Mouse (Mus musculus): Measurements from ENCODE around the gene Vwf.

Vwf gene

GRCm38 (mm10) chr6:125546474-125546873 is at the start of gene Vwf:
Gene Vwf (plus strand): TSS chr6:125546774.
- DNase-seq, result no peak

DNA sequence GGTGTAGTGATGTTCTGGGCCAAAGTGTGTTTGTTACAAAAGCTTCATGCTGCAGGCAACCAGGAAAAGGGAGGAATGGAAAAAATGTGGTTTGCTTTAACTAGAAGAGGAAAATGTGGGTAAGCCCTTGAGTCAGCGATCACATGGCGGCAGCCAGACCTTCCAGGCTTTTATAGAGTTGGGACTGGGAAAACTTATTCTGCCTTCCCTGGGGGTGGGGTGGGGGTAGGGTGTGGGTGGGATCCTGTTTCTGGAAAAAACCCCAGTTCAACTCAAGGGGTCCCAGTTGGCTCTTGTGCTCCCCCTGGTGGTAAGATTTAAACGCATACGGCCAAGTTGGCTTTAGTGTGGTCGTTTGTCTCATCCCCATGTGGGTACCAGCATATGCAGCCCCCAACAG is 48.5 kb upstream of the Vwf start:
- DNase-seq, result peak; percentile 51

DNA sequence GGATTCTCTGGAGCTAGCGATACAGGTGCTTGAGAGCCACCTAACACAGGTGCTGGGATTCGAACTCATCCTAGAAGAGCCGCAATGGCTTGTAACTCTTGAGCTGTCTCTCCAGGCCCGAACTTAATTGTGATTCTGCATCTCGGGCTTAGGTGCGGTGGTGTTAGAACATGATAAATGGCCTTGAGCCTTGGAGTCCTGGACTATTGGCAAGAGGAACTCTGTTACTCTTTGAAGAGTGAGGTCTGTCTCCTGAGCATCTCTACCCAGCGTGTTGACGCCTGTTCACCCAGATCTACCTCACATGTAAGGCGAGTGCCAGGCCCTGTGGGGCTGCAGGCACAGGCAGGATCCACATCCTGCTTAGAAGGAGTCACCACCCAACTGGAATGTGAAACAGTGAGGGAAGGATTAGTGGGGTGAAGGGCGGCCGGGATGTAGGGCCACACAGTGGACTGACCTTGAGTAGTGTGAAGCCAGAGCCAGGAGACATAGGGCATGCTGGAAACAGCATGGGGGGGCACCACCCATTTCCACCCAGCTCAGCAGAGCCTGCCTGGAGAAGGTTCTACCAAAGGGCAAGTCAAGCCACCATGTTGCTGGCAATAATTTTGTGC is 43.3 kb upstream of the Vwf start:
- no peak for DNase-seq

DNA sequence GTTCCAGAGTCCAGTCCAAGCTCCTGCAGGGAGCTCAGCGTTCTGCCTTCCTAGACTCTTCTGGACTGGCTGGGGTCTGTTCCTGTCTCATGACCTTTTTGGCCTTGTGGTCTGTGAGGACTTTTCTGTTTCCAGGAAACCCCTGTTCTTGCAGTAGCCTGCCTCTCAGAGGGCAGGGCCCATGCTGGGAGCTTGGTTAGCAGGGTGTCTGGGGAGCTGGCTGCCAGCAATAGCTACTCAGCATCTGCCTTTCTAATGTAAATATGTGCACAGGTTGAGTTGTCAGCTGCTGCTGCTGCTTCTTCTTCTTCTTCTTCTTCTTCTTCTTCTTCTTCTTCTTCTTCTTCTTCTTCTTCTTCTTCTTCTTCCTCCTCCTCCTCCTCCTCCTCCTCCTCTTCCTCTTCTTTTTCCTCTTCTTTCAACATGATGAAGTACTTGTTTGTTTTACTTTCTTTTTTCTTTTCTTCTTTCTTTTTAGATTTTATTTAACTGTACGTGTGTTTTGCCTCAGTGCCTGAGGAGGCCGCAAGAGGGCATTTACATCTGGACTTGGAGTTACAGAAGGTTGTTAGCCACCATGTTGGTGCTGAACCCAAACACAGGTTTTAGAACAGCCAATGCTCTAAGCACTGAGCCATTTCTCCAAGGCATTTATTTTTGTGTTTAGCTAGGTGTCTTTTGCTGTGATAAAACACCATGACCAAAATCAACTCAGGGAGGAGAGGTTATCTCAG is 41.8 kb upstream of the Vwf start:
- DNase-seq, result no peak

DNA sequence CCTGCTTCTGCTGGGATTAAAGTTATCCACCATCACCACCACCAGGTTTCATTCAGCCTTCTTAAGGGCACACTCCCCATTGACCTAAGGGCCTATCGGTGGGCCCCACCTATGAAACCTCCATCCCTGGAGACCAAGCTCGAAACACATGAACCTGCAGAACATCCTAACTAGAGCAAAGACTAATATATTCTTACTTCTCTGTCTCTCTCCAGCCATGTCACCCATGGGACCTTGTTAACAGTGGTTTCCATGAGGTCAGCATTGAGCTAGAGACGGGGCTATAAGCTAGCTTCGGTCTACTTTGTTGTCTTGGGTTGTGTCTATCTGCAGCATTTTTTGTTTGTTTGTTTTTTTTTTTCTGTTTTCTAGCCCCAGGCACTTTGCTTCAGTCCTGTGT is 40.1 kb upstream of the Vwf start:
- DNase-seq, result no peak

- DNase-seq, result no peak
Measured at GRCm38 (mm10) chr6:125509783-125510182, 36.8 kb upstream of the Vwf start.

GRCm38 (mm10) chr6:125510645-125511044 is 35.9 kb upstream of the Vwf start:
- no peak for DNase-seq

DNA sequence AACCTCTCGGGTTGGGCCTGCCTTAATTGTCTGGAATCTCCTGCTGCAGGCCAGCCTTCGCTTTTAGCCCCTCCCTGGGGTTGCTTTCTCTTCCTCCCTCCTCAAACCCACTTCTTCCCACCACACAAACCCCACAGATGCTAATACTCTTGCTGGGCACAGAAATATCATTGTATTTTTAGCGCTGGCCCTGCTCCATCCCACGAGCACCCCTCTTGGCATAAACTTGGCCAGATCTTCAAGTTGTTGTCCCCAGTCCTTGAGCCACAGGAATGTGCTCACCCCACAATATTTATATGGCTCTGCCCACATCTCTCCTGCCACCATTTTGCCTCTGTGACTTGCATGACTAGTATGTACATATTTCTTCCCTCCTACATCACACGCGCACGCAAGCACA is 35.4 kb upstream of the Vwf start:
- DNase-seq, result no peak

GRCm38 (mm10) chr6:125512950-125513596 is 33.5 kb upstream of the Vwf start:
- DNase-seq, result peak; percentile 64

DNA sequence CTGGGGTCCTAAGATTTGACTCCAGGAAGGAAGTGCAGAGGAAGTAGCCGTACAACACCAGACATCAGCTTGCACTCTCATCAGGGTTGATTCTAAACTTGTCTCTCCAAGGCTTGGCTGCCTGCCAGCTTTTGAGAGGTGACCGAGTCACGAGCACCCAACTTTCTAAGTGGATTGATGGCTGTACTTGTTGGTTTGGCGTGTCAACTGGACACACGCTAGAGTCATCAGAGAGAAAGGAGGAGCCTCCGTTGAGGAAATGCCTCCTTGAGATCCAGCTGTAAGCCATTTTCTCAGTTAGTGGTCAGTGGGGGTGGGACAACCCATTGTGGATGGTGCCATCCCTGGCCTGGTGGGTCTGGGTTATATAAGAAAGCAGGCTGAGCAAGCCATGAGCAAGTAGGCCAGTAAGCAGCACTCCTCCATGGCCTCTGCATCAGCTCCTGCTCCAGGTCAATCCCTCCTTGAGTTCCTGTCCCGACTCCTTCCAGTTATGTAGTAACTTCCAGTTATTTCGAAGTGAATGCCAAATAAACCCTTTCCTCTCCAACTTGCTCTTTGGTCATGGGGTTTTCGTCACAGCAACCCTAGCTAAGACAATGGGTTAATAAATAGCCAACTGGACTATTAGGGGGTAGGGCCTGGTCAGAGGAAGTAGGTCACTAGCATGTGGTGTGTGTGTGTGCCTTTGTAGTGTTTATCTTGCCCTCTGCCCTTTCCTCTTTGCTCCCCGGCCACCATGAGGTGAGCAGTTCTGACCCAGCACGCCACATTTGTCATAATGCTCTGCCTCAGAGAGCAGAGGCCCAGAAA is 30.9 kb upstream of the Vwf start:
- peak; percentile 61 for DNase-seq

GRCm38 (mm10) chr6:125521558-125522193 is 24.9 kb upstream of the Vwf start:
- DNase-seq, result no peak

DNA sequence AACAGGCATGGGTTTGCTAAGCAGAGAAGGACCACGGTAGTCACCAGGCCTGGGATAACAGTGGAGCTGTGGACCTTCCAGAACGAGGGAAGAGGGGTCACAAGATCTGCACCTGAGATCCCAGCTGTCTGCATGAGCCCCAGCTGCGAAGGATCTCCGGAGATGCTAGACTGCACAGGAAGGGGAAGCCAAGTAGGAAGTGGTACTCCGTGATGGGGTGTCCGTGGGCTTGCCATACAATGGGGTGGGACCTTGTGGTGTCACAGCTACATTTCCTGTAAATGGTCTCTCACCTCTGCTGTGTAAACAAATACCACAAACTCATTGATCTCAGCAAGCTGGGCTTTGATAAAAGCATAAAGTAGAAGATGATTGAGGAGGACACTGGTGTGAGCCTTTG is 22.5 kb upstream of the Vwf start:
- DNase-seq, result no peak

DNA sequence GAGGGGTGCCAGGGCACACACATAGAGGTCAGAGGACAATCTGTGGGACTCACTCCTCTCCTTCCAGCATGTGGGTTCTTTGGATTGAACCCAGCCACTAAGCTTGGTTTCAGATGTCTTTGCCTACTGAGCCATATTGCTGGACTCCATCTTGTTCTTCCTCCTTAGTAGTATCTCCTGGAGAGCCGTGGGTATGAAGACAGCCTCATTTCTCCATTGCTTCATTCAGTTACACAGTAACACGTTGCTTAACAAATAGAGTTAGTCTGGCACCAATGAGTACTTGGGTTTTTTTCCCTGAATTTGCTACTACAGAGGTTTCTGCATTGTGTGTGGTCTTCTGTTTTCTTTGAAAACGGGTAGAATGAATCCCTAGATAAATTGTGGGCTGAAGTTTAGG is 20.5 kb upstream of the Vwf start:
- DNase-seq, result no peak

GRCm38 (mm10) chr6:125528614-125529200 is 17.9 kb upstream of the Vwf start:
- no peak for DNase-seq

DNA sequence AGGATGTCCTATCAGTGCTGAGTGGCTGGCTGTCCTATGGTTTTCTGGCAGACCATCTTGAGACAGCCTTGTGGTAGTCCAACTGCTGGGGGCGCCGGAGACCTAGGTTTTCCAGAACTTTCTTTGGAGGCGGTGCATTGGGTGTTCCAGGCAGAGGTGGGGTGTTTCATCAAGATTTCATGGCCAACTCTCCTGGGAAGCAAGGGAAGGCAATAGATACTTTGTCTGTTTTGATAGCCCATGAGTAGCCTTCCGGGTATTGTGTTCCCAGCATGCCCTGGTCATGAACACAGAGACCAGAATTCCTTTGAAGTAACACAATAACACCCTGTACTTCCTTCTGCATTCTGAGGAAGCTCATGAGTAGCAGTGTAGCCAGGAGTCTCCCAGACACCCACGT is 17.1 kb upstream of the Vwf start:
- peak; percentile 49 for DNase-seq

- DNase-seq, result no peak
Measured at GRCm38 (mm10) chr6:125533104-125533650, 13.4 kb upstream of the Vwf start.

DNA sequence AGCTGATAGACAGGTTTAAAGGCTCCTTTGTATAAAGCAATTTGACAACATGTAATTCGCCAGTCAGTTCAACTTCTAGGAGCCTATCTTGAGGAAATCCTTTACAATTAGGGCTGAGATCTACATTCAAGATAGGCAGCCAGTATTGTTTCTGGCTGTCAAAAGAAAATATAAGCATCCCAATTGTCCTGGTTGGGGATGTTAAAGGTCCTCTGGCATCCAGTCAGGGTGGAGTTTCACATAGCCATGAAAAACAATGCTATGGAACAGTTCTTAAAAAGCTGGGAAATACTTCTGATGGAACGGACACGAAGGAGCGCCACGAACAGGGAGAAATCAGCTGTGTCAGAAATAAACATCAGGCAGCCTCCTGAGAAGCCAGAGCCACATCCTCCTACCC is 11.6 kb upstream of the Vwf start:
- DNase-seq, result no peak

DNA sequence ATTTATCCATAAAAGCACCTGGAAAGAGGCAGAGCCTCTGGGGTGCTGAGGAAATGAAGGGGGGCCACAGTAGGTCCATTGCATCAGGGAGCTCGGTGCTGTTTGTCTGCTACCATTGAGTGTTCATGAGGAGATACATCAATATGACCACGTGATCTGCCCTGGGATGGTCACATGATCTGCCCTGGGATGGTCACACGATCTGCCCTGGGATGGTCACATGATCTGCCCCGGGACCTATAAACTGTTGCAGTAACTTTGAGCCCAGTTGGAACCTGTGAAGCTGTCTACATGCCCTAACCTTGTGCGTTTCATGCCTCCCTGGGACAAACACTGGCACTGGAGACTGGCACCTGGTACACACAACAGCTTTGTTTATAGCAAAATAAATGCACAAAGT is 8.1 kb upstream of the Vwf start:
- DNase-seq, result no peak

DNA sequence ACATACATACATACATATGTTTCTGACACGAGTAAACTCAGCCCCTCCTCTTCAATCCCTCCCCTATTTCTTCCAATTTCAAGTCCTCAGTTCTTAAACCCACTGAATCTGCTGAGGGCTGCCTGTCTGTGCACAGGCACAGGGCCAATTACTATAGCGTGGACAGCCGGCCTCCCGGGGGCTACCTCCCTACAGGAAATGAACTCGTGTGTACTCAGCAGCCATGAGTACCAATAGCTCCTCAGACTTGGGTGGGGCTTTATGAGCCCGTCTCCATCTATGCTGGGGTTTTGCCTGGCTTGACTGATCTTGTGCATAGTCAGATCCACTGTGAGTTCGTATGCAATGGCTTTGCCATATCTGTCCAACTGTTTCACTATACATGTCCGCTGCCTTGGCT is 7.2 kb upstream of the Vwf start:
- no peak for DNase-seq

- DNase-seq, result no peak
Measured at GRCm38 (mm10) chr6:125540199-125540598, 6.4 kb upstream of the Vwf start.

DNA sequence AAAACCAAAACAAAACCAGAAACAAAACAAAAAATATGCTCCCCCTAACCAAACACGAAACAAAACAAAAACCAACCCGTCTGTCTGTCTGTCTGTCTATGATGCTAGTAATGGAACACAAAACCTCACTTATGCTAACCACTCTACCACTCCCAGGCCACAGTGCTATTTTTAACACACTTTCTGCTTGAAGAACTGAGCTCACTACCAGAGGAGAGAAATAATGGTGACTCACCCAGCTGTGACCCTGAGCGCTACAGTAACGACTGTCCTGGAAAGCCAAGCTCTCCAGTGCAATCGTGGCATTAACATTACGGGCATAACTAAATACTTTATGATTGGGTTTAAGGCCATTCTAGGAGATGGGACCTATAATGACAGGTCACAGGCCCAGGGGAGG is 5.7 kb upstream of the Vwf start:
- no peak for DNase-seq

DNA sequence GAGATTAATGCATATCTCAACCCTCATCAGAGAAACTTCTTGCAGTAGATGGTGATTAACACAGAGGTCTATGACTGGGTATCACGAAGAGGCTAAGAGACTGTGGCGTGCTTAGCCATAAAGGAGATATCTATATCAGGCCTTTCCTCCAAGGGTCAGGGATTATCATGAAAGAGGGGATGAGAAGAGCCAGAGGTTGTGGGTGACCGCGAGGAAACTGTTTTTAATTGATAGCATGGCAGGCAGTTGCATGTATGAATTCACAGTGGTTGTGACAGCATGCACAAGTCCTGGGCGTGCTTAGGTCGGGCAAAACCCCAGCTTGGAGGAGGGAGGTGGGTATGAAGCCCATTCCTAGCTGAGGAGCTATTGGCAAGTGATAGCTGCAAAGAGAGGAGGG is 5.3 kb upstream of the Vwf start:
- no peak for DNase-seq

All from lung, postnatal 14 days (tissue).